Mouse (Mus musculus) right cerebral cortex, postnatal 25 days (tissue): Measurements from ENCODE around the gene Cadm1.

ENCODE experiments used
- DNase-seq: peaks from one replicate; pipeline ENCODE4 v3.0.0; 2022

The Cadm1 gene

DNA sequence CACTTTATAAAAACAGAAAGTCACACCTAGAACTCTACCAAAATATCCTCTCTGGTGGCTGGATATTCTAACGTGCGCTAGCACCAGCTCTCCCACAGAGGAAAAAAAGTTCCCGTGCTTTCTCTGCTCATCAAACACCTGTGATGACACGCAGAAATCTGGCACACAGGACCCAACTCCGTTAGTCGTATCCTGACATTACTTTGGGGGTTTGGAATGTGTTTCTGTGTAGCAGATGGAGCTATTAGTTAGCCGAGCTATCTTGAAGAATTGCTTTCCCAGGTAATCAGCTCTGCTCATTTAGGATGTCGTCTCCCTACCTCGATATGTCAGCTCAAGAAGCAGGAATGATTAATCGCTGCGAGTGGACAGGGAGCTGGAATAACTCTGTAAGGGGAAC is 80.3 kb downstream of the Cadm1 start:
- no peak for DNase-seq

DNA sequence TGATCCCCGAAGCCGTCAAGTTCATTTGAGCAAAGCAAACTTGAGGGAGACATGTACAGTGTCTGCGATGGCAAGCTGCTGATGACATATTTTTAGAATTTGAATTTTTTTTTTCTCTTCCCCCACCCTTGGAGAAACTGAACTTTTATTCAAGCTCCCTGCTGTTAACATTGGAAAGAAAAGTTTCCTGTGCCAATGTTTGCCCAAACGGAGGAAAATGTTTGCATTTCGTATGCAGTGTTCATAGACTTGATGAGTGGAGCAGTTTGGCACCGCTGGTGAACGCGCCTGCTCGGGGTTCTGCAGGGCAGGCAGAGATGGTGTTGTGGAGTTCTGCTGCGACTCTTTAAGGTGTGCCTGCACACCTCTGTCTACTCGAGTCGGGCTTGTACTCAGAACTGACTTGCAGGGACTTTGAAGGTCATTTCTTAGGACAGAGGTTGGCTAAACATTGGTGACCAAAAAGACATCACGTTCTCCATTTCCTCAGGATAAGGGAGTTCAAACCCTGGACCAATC is 83.0 kb downstream of the Cadm1 start:
- no peak for DNase-seq

DNA sequence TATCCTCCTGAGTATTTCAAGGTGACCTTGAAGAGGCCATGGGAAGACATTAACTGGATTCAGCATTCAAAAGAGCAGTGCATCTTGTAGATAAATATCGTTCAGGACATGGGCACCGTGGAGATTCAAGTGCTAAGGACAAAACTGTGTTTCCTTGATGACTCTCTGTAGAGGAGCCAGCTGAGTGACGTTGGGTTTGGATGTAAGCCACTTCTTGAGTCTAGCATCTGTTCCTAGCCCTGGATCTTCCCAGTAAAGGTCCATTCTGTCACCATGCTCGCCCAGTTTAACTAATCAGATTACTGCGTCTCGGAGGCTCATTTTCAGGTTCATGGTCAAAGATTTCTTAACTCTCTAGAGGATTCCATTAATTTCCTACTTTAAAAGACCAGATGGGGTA is 85.1 kb downstream of the Cadm1 start:
- no peak for DNase-seq

DNA sequence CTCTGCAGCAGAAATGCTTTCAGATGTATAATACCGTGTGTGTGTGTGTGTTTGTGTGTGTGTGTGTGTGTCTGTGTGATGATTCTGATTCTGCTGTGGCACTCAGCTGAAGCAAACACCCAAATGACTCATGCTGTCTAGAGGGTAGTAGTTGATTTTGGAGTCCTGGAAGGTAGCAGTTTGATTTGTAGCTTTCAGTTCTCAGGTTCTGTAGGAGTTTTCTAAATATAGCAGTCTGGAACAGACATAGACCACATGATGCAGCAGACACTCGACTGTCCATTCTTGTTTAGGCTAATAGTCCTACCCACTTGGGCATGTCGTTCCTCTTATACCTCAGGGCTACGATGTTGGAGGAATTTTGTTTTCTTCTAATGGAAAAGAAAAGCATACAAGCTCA is 86.4 kb downstream of the Cadm1 start:
- DNase-seq, result no peak

DNA sequence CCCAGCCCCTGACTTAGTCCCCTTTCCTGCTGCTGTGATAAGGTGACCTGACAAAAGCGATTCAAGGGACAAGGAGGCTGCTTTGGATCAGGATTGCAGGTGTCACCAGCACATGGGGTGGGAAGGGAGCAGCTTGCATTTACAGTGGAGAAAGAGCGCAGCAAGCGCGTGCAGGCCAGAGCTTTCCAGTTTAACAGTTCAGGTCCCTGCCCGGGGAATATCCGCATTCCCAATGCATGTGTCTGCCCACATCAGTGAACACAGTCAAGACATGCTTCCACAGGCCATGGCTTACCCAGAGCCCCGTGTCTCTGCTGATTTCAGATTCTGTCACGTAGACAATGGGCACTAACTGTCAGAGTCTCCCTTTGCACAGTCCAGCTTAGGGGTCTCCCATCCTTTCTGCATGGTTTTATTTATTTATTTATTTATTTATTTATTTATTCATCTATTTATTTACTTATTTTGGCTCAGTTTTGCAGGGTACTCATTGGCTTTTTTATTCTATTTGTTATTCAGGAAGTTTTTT is 89.6 kb downstream of the Cadm1 start:
- DNase-seq, result no peak

DNA sequence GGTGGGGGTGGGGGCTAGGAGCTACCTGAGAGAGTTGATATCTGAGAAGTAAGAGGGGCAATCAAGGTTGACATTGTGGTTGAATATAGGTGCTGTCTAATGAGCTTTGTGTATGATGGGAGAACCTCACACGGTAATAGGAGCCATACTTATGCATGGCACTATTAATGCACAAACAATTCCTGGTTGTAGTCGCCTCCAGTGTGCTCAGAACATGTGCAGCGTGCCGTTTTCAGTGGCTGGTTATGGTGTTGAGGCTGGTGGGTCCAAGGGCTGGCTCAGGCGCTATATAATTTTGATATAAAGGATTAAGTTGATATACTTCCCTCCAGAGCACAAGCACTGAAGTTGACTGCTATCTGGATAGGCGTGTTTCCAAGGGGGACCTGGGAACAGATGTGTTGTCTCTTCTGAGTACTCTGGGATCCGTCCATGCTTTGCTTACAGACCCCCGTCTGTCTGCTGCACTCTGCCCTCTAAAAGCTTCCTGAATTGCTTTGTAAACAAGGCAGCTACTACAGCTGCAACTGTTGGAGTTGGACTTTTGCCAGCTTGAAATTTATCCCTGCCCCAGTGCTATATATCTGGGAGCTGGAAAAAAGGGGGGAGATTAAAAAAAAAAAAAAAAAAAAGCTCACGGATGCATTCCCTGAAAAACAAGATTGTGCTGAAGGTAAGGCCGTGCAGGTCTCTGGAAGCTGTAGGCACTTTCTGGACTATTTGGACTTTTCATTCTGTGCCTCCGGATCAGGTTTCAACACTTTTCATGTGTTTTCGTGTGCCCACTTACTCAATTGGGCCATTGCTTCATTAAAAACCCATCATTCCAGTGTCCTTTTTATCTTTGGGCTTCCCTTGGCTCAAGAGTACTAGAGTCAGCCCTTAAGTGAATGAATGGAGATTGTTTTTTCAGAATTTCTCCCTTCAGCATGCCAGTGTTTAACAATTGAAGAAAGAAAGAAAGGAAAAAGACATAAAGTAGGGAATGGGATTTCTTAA is 93.8 kb downstream of the Cadm1 start:
- DNase-seq, result no peak

DNA sequence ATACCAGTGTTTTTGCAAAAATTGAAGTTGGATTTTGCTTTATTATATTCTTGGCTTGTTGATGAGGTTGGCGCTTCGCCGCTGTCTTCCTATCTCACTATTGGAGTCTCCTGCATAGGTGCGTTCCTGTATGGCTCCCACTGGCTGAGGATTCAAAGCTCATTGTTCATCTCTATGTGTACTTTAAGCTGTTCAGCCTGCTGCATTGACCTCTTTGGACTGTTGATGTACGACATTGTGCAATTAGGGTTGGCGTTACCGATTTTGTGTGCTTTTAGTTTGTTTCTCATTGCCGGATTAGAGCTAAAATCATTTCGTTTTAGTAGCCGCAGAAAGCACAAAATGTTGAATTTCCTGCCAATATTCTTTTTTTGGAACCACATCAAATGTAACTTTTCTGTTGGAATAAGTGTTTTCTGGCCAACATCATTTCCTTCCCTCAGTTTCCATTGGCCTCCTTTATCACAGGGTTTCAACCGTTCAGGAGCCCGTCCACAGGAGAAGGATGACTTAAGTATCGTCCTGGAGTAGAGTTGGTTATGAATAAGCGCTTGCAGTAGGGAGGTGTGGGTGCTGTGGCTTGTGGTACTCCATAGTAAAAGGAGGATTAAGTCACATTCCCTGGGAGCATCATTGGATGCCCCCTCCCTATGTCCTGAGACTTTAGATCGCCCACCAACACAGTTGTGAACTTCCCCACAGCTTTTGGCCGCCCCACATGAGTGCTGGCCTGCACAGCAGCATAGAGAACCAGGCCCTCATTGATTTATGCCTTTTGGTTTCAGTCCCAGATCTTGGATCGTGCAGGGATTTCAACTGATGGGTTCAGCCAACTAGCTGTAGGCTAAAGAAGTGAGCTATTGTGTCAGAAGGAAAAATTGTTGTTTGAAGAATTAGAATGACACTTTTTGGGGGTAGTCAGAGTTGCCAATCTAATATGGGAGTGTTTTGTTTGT is 94.9 kb downstream of the Cadm1 start:
- no peak for DNase-seq

DNA sequence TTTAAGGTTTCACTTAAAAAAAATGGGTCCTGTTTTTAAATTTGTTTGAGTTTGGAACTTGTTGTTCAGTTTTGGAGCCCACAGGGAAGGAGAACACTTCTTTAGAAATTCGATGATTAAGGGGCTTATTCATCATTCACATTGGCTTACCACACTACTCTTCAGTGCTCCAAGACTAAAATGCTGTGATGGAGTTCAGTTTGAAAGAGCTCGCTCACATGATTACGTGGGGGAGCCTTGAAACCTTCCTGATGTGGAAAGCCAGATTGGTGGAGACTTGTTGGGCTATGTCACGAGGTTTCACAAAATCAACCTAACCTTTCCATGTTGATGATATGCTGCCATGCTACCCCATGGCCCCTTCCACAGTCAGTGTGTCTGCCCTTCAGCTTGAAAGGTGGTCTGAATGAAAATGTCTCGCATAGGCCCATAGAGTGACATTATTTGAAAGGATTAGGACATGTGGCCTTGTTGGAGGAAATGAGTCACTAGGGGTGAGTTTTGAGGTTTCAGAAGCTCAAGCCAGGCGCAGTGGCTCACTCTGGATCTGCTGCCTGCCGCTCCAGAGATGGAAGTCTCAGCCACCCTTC is 95.7 kb downstream of the Cadm1 start:
- no peak for DNase-seq

DNA sequence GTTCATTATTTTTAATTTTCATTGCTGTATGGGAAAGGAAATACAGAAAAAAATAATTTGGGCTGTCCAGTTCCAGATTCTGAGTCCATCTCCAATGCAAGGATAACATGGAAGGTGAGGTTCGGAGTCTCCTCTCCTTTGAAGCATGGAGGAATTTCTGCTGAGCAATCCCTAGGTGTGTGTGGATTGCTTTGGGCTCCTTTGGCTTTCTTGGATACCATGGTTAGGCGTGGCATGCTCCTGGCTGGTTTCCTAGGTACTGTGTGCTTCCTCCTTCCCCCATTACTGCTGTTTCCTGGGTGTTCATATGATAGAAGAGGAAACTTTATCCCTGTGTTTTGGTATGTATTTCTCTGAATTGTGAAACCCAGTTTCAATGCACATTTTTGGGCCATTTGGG is 98.0 kb downstream of the Cadm1 start:
- no peak for DNase-seq

DNA sequence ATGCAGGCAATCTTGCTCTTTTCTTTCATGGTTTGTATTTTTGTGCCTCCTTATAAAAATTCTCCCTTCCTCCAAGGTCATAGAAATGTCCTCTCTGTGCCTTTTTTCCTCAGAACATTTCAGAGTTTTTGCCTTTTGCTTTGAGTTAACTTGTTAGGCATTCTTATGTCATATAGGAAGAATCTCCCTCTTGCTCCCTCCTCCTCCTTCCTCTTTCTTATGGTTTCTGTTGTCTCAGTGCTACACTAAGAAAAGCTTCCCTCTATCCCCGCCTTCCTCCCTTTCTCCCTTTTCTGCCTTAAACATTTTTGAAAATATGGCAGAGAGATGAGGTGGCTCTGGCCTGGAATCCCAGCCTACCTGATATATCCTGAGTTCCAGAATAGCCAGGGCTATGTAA is 98.6 kb downstream of the Cadm1 start:
- DNase-seq, result no peak

DNA sequence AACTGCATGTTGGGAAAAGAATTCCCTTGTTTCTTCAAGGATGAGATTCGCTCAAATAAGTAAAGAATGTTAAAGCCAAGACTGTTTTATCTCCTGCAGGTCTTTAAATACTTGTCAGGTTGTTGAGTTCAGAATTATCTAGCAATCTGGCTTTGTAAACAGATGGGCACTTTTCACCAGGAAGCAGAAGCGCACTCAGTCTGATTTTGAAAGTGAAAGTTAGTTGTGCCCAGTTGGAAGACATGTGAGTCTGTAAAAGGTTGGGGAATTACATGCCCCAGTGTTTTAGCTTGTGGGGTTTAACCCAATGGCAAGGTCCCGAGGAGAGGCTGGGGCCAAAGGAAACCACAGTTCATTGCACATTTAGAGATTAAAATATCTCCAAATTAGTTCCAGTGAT is 104.7 kb downstream of the Cadm1 start:
- no peak for DNase-seq

DNA sequence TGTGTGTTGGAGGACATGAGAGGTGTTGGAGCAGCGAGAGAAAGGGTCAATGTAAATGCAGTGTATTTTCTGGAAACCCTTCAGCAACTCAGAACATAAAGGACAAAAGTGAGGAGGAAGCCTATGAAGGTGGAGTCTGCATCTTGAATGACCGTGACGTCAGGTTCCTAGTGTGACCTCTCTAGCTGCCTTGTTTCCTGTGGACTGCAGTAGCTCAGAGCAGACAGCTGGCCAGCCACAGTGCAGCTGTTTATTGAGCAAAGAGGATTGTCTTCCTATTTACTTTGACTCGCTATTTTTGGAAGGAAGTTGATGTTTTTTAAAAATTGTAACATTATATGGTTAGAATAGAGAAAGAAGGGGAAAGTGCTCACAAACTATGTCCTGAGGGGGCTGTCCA is 112.7 kb downstream of the Cadm1 start:
- no peak for DNase-seq

DNA sequence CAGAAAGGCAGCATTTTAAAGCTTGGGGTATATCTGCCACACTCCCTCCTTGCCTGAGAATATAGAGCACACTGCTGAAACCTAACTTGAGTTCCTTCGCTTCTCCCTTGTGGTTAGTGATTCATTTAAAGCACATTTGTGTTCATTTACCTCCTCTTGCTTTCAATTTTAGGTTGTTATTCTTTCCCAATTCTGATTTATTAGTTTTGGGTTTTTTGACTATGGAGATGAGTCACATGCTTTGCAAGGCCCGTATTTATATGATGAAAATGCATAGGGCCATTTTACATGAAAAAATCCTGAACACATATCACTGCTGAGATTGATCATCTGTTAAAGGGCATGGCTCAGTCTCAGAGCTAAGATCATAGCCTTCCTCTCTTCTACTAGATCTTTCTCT is 115.1 kb downstream of the Cadm1 start:
- DNase-seq, result no peak

DNA sequence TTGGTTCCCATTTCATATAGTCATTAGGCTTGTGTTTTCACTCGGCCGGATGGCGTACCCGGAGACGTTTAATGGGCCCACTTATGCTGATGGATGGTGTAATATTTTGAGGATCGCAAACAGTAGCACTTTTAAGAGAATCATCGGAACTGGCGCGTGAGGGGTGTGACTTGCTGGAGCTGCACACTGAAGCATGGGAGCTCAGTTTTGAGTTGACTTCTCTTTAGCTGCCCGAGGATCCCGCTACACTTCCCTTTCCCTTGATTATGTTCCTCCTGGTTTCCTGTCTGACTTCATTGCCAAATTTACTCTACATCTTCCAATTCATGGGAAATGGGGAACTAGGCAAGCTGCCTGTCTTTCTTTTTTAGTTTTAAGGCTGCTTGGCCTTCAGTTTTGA is 121.5 kb downstream of the Cadm1 start:
- DNase-seq, result no peak

DNA sequence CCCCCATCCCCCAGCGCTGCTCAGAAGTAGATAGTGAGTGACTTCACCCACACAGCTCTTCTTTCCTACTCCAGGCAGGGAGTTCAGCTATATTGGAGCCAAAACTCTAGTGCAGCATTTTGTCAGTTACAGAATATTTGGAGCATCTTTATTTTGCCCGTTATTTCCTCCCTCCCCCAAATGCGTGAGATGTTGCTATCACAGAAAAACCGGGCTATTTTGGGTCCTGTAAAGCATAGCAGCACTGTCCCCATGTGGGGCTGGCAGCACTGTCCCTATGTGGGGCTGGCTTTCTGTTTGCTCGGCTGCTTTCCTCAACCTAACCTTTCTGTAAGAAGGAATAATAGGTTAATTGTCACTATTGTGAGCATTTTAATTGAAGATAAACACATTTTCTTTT is 122.2 kb downstream of the Cadm1 start:
- DNase-seq, result no peak

DNA sequence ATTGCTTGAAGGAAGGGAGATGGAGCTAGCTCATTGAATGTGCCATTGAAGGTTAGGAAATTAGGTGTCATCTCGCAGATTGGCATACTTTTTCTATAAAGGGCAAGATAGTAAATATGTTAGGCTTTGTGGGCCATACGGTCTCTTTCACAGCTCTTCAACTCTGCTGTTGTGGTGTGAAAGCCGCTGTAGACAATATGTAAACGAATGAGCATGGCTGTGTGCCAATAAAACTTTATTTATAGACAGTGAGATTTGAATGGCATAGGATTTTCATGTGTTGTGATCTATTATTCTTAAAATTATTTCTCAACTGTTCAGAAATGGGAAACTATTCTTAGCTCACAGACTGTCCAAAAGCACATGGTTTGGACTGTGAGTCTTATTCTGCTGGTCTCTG is 123.0 kb downstream of the Cadm1 start:
- DNase-seq, result no peak

DNA sequence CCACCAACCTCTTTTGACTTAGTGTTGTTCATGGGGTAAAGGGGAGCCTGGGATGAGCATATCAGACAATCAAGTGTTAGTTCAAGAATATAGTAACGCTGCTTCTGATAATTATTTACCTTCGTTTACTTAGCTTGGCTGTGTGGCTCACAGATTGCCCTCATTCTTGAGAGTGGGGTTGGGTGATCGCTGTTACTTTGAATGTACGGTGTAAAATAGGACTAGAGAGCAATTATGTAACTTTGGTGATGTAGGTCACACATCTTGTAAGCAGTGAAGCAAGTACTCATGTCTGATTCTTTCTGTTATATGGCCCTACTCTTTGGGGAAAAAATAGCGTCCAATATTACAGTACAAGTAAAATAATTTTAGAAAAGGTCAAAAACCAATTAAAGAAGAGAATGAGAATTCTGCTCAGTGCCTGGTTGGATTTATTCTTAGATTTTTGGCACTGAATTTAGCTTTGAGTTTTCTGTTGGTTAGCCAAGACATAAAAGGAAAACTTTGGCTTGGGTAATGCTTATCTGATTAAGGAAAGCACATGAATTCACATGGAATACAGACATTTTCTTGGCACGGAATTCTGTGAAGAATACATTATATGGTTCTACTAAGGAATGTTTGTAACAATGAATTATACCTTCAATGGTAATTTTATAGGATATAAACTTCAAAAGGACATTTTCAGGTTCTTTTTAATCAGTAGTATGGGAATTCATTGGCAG is 129.6 kb downstream of the Cadm1 start:
- no peak for DNase-seq

DNA sequence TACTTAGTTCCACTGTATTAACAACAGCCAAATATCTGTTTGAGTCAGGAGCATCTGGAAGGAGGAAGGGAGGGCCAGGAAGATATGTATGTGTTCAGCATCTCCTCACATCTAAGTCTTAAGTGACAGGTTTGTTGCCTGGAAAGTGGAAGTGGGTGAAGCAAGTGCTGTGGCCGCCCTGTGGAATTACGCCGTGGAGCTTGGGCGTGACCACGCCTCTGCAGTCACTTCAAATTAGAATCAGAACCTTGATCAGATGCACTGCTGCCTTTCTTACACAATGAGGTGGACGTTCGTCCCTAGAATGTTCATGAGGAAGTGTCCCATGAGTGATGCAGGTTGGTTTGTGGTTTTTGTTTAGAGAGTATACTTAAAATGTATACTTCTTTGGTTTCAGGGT is 131.6 kb downstream of the Cadm1 start:
- no peak for DNase-seq

DNA sequence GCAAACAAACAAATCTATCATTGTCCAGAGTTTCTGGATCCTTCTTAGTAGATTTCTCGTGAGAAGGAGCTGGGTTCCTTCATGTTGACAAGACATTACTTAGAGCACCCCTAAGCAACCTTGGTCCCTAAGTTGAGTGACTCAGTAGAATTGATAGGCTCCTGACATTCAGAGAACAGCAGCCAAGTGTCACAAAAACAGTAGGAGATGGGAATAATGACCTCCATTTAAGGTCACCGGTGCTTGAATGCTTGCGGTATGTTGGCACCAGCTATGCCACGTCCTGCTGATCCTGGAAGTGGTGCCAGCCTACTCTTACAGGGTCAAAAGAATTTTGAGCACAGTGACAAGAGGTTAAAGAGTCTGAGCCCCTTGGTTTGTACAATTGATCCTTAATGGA is 139.2 kb downstream of the Cadm1 start:
- DNase-seq, result no peak

DNA sequence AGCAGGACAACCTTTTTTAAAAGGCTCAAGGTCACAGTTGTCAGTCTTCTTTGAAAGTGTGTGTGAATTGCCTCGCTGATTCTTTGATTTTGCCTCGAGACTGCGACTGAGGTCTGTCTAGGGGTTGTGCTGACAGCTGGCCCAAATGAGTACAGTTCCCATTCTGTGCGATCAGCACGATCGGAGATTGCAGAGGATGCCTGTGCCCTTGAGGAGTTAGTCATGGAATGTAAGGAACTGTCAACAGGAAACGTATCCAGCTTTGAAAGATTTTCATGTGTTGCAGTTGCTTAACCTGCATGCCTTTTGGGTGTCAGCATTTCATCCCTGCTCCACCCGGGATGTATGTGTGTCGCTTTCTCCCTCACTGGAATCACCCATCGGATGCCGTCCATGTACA is 141.6 kb downstream of the Cadm1 start:
- no peak for DNase-seq

DNA sequence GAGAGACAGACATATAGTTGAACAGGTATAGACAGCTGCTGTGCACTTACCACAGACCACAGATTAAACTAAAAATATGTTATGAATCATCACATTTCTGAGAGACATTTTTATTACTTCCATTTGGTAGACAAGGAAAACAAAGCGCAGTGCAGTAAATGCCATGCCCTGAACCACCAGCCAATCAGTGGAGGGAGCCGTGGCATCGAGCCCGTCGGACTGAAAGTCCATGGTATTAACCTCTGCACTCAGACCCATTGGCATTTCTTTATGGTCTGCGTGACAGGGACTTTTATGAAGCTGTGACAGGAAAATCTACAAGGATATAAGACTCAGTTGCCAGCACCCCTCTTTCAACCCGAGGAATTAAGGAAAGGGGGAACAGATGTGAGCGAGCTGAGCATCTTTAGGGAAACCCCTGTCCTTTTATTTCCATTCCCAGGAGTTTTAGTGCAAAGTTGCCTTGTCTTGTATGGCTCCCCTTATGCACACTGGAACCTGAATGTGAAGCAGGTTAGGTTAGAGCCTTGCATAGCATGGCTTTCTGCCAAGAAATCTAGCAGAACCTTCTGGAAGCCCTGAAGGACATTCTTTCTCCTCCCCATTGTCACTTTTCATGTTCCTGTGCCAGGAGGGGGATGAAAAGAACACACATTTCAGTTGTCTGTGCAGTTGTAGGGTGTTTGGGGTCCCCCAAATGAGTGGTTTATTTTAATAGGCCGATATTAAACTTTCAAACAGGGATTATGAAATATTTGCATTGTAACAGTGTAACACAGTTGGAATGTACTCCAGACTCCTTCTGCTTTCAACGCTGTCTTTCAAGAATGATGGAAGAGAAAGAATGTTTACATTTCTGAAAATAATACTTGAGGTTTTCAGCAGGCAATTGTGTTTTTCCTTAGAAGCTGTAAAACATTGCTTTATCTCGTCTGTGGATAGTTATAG is 145.1 kb downstream of the Cadm1 start:
- DNase-seq, result no peak
